Mouse (Mus musculus) lung, postnatal 0 days (tissue): ENCODE results near the gene Dok1. TPM values are rescaled to one million over a fixed set of nuclear protein-coding genes. Genes with fewer than 3 reads are reported as not detected.

Experiments
- ATAC-seq: fragments of 200-750 bp; cut with Nextera tagmentation; 2 replicates; pipeline ENCODE4 v1.8.0; 2017; ENCODE audit warnings: moderate library complexity
- DNase-seq: peaks from one replicate; pipeline ENCODE4 v3.0.0-alpha.2; 2016; ENCODE audit warnings: low spot score
- H3K27ac ChIP-seq: fragments of 300-500 bp; sonication (generic); 2 replicates; pipeline ENCODE4 v1.5.1; 2014; ENCODE audit warnings: antibody characterized with exemption, mild to moderate bottlenecking, low read length, mixed read lengths
- H3K27me3 ChIP-seq: fragments of 300-500 bp; sonication (generic); replicated peaks from 2 replicates; pipeline ENCODE4 v1.6.1; 2014; ENCODE audit warnings: low read length, mixed read lengths; ENCODE audit not compliant: insufficient read depth
- H3K36me3 ChIP-seq: fragments of 300-500 bp; sonication (generic); 2 replicates; pipeline ENCODE4 v1.6.1; 2014; ENCODE audit warnings: low read length, mixed read lengths; ENCODE audit not compliant: insufficient read depth
- H3K4me1 ChIP-seq: fragments of 300-500 bp; sonication (generic); 2 replicates; pipeline ENCODE4 v1.6.1; 2014; ENCODE audit warnings: antibody characterized with exemption, low read depth, low read length, mixed read lengths; ENCODE audit not compliant: insufficient read depth
- H3K4me2 ChIP-seq: fragments of 300-500 bp; sonication (generic); replicated peaks from 2 replicates; pipeline ENCODE4 v1.6.1; 2014; ENCODE audit warnings: low read depth, mild to moderate bottlenecking, low read length, moderate library complexity, mixed read lengths
- H3K4me3 ChIP-seq: fragments of 300-500 bp; sonication (generic); 2 replicates; pipeline ENCODE4 v1.5.1; 2014; ENCODE audit warnings: low read depth, low read length
- H3K9ac ChIP-seq: fragments of 300-500 bp; sonication (generic); replicated peaks from 2 replicates; pipeline ENCODE4 v1.6.1; 2014; ENCODE audit warnings: low read depth, mild to moderate bottlenecking
- H3K9me3 ChIP-seq: fragments of 300-500 bp; sonication (generic); 2 replicates; pipeline ENCODE4 v1.6.1; 2016; ENCODE audit warnings: low read length, mixed read lengths
- CTCF ChIP-seq: IDR thresholded peaks from 2 replicates; pipeline ENCODE4 v1.5.1; 2016; ENCODE audit warnings: antibody characterized with exemption, mild to moderate bottlenecking
- EP300 ChIP-seq: IDR thresholded peaks from 2 replicates; pipeline ENCODE4 v1.6.1; 2016; ENCODE audit warnings: antibody characterized with exemption, mild to moderate bottlenecking, control low read depth
- WGBS: fragments of 180-500 bp; shearing (Covaris S2); extraction: QIAGEN DNeasy Blood & Tissue Kit; methylation state at CpG from one replicate; pipeline ENCODE4 v1.1.7; 2014; 5-methylcytosine and 5-hydroxymethylcytosine counted together
- polyA plus RNA-seq: library from polyadenylated mRNA; unstranded; fragments of >200 nt; fragmentation: Nextera tagmentation; extraction: Ambion mirVana; gene quantifications from 2 replicates; pipeline ENCODE4 v1.2.1, GENCODE M21; 2015

Gene Dok1
- polyA plus RNA-seq, 1 experiment from 2014 or later, result 23.3 TPM

GRCm38 (mm10) chr6:83013444-83013843 is 19.8 kb downstream of the Dok1 start:
- 67% methylated on average over 5 of the region's 5 CpGs for whole genome bisulfite sequencing
- H3K4me2 ChIP-seq, result no peak overlapping the region
- DNase-seq (no peak), ATAC-seq (no peak)
- no peaks in the 10 kb centered on the region for H3K36me3 ChIP-seq
- H3K27ac ChIP-seq, result no peak overlapping the region
- H3K9me3 ChIP-seq, result no peaks in the 10 kb centered on the region
- TF ChIP-seq CTCF (no peak), EP300 (no peak)
- H3K9ac ChIP-seq, result no peak overlapping the region
- no peaks in the 10 kb centered on the region for H3K4me1 ChIP-seq
- no peak overlapping the region for H3K4me3 ChIP-seq
- no peaks in the 10 kb centered on the region for H3K27me3 ChIP-seq

- no peak for TF ChIP-seq CTCF
- no peak for TF ChIP-seq EP300
- ATAC-seq (no peak), DNase-seq (no peak)
- Histone ChIP-seq H3K36me3 (no peaks in the 10 kb centered on the region), H3K9ac (no peak overlapping the region), H3K27me3 (no peaks in the 10 kb centered on the region), H3K4me3 (no peak overlapping the region), H3K9me3 (no peaks in the 10 kb centered on the region), H3K27ac (no peak overlapping the region), H3K4me1 (no peaks in the 10 kb centered on the region), H3K4me2 (no peak overlapping the region)
- 76% methylated on average over 6 of the region's 6 CpGs for WGBS
Observed at GRCm38 (mm10) chr6:83011756-83012155, 21.5 kb downstream of the Dok1 start.

- DNase-seq (no peak), ATAC-seq (no peak)
- H3K27me3 ChIP-seq, result no peaks in the 10 kb centered on the region
- H3K9me3 ChIP-seq, result no peaks in the 10 kb centered on the region
- TF ChIP-seq CTCF (no peak), EP300 (no peak)
- no peak overlapping the region for H3K4me3 ChIP-seq
- no peaks in the 10 kb centered on the region for H3K36me3 ChIP-seq
- no peak overlapping the region for H3K27ac ChIP-seq
- 82% methylated on average over 7 of the region's 7 CpGs for WGBS
- no peak overlapping the region for H3K4me2 ChIP-seq
- no peaks in the 10 kb centered on the region for H3K4me1 ChIP-seq
- H3K9ac ChIP-seq, result no peak overlapping the region
Observed at GRCm38 (mm10) chr6:83011255-83011654, 22.0 kb downstream of the Dok1 start.

GRCm38 (mm10) chr6:83010010-83010409 is 23.3 kb downstream of the Dok1 start:
- H3K9ac ChIP-seq, result no peak overlapping the region
- no peak overlapping the region for H3K27ac ChIP-seq
- no peaks in the 10 kb centered on the region for H3K36me3 ChIP-seq
- H3K4me3 ChIP-seq, result no peak overlapping the region
- TF ChIP-seq CTCF (no peak), EP300 (no peak)
- ATAC-seq (0 out of 2 replicates have a peak, but pooled peaks have one; percentile 25), DNase-seq (peak; percentile 28)
- H3K4me2 ChIP-seq, result no peak overlapping the region
- peaks cover 4% of the 10 kb centered on the region; the same call in 1 of the 2 replicates for H3K4me1 ChIP-seq
- no peaks in the 10 kb centered on the region for H3K27me3 ChIP-seq
- H3K9me3 ChIP-seq, result no peaks in the 10 kb centered on the region
- whole genome bisulfite sequencing, result 25% methylated on average over 7 of the region's 7 CpGs

GRCm38 (mm10) chr6:83008659-83009058 is 24.6 kb downstream of the Dok1 start:
- 19% methylated on average over 3 of the region's 3 CpGs for WGBS
- H3K9me3 ChIP-seq, result no peaks in the 10 kb centered on the region
- H3K4me3 ChIP-seq, result no peak overlapping the region
- DNase-seq, result peak; percentile 64
- no peak overlapping the region for H3K4me2 ChIP-seq
- H3K9ac ChIP-seq, result no peak overlapping the region
- no peaks in the 10 kb centered on the region for H3K36me3 ChIP-seq
- H3K27ac ChIP-seq, result no peak overlapping the region
- TF ChIP-seq EP300 (peak; percentile 83), CTCF (no peak)
- ATAC-seq, result peak; percentile 66
- no peaks in the 10 kb centered on the region for H3K27me3 ChIP-seq
- H3K4me1 ChIP-seq, result peaks cover 4% of the 10 kb centered on the region; the same call in 1 of the 2 replicates

- H3K4me3 ChIP-seq, result no peak overlapping the region
- ATAC-seq (no peak), DNase-seq (no peak)
- H3K4me2 ChIP-seq, result no peak overlapping the region
- H3K36me3 ChIP-seq, result no peaks in the 10 kb centered on the region
- H3K27ac ChIP-seq, result no peak overlapping the region
- no peaks in the 10 kb centered on the region for H3K27me3 ChIP-seq
- H3K4me1 ChIP-seq, result peaks cover 4% of the 10 kb centered on the region; the same call in 1 of the 2 replicates
- TF ChIP-seq CTCF (no peak), EP300 (no peak)
- no peaks in the 10 kb centered on the region for H3K9me3 ChIP-seq
- no peak overlapping the region for H3K9ac ChIP-seq
- 82% methylated on average over 6 of the region's 6 CpGs for WGBS
Observed at GRCm38 (mm10) chr6:83006114-83006513, 27.2 kb downstream of the Dok1 start.

- no peak overlapping the region for H3K4me2 ChIP-seq
- no peak for TF ChIP-seq EP300
- no peak for TF ChIP-seq CTCF
- H3K4me1 ChIP-seq, result peaks cover 4% of the 10 kb centered on the region; the same call in 1 of the 2 replicates
- no peaks in the 10 kb centered on the region for H3K27me3 ChIP-seq
- no peak overlapping the region for H3K9ac ChIP-seq
- no peak for ATAC-seq
- no peak overlapping the region for H3K27ac ChIP-seq
- H3K4me3 ChIP-seq, result no peak overlapping the region
- no peaks in the 10 kb centered on the region for H3K36me3 ChIP-seq
- H3K9me3 ChIP-seq, result no peaks in the 10 kb centered on the region
- 75% methylated on average over 10 of the region's 10 CpGs for WGBS
- DNase-seq, result no peak
Observed at GRCm38 (mm10) chr6:83005444-83006011, 27.7 kb downstream of the Dok1 start.
